Mouse (Mus musculus): ENCODE data around the gene Ldlr. TPM values are rescaled to one million over a fixed set of nuclear protein-coding genes. Genes with fewer than 3 reads are reported as not detected.
"Not testable (repeated sequence)": the region's sequence is repeated elsewhere in the genome, so short reads cannot be mapped to it uniquely, and the experiment has no call there.

Gene Ldlr
- total and polyA plus RNA-seq, 3 experiments, result 69.1 to 90.6 TPM; not detected in 1

DNA sequence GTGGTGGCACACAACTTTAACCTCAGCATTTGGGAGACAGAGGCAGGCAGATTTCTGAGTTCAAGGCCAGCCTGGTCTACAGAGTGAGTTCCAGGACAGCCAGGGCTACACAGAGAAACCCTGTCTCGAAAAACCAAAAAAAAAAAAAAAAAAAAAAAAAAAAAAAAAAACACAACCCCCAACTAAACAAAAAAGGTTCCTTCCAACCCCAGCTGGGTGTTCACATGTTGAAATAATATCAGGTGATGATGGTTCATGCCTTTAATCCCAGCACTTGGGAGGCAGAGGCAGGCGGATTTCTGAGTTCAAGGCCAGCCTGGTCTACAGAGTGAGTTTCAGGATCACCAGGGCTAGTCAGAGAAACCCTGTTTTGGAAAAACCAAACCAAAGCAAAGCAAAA, 63.0 kb downstream of the Ldlr start:
- not testable (repeated sequence) for DNase-seq (ENCODE audit: low read depth, low spot score); H3K27me3 ChIP-seq (ENCODE audit: control insufficient read depth in 1 of 2, insufficient read depth in 2 of 2, low read length in 2 of 2); H3K36me3 ChIP-seq (ENCODE audit: control insufficient read depth in 1 of 2, insufficient read depth in 2 of 2, low read length in 2 of 2); H3K79me2 ChIP-seq (ENCODE audit: control insufficient read depth, insufficient read depth, low read length, poor library complexity); H3K4me3 ChIP-seq (ENCODE audit: control insufficient read depth in 1 of 2, insufficient read depth in 1 of 2, low read depth in 2 of 2, low read length in 2 of 2); H3K27ac ChIP-seq (ENCODE audit: control insufficient read depth, low read depth, low read length); H3K9ac ChIP-seq (ENCODE audit: control insufficient read depth, low read depth, low read length, poor library complexity, severe bottlenecking); H3K9me3 ChIP-seq (replicated peaks; ENCODE audit: insufficient read depth, low read length)
- H3K4me1 ChIP-seq (ENCODE audit: control insufficient read depth in 1 of 2, insufficient read depth in 2 of 2, low read length in 2 of 2), result peaks cover 9 to 16% of the 10 kb centered on the region in 2 experiments
- TF ChIP-seq ZNF384 (IDR thresholded peaks at IDR 0.05; ENCODE audit: low read depth, low read length), result peak; percentile 50

DNA sequence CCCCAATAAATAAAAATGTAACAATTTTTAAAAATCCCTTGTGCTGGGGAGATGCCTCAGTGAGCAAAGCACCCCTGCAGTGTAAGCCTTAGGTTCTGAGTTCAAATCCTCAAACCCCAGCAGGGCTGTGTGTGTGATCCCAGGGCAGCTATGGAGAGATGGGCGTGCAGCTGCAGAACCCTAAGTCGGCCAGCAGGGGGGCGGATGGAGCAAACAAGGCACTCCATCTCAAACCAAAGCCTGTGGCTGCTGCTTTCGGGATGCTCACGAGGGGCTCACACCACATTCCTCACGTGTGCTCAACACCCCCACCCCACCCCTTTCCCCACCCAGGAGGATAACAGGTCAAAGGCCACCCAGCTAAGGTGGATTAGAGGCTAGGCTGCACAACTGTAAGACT, 63.6 kb downstream of the Ldlr start:
- Histone ChIP-seq H3K27ac (ENCODE audit: control insufficient read depth, low read depth, low read length) (no peak overlapping the region), H3K9ac (ENCODE audit: control insufficient read depth, low read depth, low read length, poor library complexity, severe bottlenecking) (no peak overlapping the region), H3K36me3 (ENCODE audit: control insufficient read depth in 1 of 2, insufficient read depth in 2 of 2, low read length in 2 of 2) (peaks cover 0 to 6% of the 10 kb centered on the region in 2 experiments; a peak in 2 of 4 replicates), H3K4me1 (ENCODE audit: control insufficient read depth in 1 of 2, insufficient read depth in 2 of 2, low read length in 2 of 2) (peaks cover 9 to 12% of the 10 kb centered on the region in 2 experiments), H3K79me2 (ENCODE audit: control insufficient read depth, insufficient read depth, low read length, poor library complexity) (no peaks in the 10 kb centered on the region), H3K9me3 (replicated peaks; ENCODE audit: insufficient read depth, low read length) (no peaks in the 10 kb centered on the region), H3K4me3 (ENCODE audit: control insufficient read depth in 1 of 2, insufficient read depth in 1 of 2, low read depth in 2 of 2, low read length in 2 of 2) (no peak overlapping the region), H3K27me3 (ENCODE audit: control insufficient read depth in 1 of 2, insufficient read depth in 2 of 2, low read length in 2 of 2) (no peaks in the 10 kb centered on the region)
- peak; percentile 91 for DNase-seq (ENCODE audit: low read depth, low spot score)
- TF ChIP-seq POLR2A (IDR thresholded peaks at IDR 0.05; ENCODE audit: control insufficient read depth in 1 of 2, insufficient read depth in 1 of 2, low read depth in 1 of 2, low read length in 2 of 2, poor library complexity in 1 of 2) (peak in 1 of 2 experiments; percentile 6; a peak in 1 of 4 replicates), POLR2AphosphoS5 (IDR thresholded peaks at IDR 0.05; ENCODE audit: borderline replicate concordance, low read depth, low read length) (no peak), JUND (IDR thresholded peaks at IDR 0.05; ENCODE audit: low read depth, low read length) (no peak), UBTF (IDR thresholded peaks at IDR 0.05; ENCODE audit: borderline replicate concordance, insufficient read depth, low read depth, low read length) (no peak), ZC3H11A (IDR thresholded peaks at IDR 0.05; ENCODE audit: low read depth, low read length) (peak; percentile 69), ZMIZ1 (IDR thresholded peaks at IDR 0.05; ENCODE audit: low read depth, low read length) (no peak), RCOR1 (IDR thresholded peaks at IDR 0.05; ENCODE audit: low read depth, low read length) (peak; percentile 48; the same call in 1 of the 2 replicates), NRF1 (IDR thresholded peaks at IDR 0.05; ENCODE audit: insufficient read depth, low read depth, low read length, poor library complexity, severe bottlenecking) (no peak), KAT2A (conservative IDR thresholded peaks at IDR 0.05; ENCODE audit: low read depth, low read length) (no peak), SIN3A (IDR thresholded peaks at IDR 0.05; ENCODE audit: low read length) (peak; percentile 42; the same call in 1 of the 2 replicates), BHLHE40 (IDR thresholded peaks at IDR 0.05; ENCODE audit: borderline replicate concordance, low read depth, low read length) (0 out of 2 replicates have a peak, but pooled peaks have one; percentile 48), MEF2A (IDR thresholded peaks at IDR 0.05; ENCODE audit: extremely low read depth, insufficient replicate concordance, low read depth, low read length, poor library complexity, severe bottlenecking) (no peak), USF2 (IDR thresholded peaks at IDR 0.05; ENCODE audit: borderline replicate concordance in 1 of 2, insufficient read depth in 1 of 2, low read depth in 1 of 2, low read length in 2 of 2) (no peak), SMC3 (IDR thresholded peaks at IDR 0.05; ENCODE audit: low read depth, low read length) (peak; percentile 80), EP300 (IDR thresholded peaks at IDR 0.05; ENCODE audit: low read depth in 1 of 2, low read length in 2 of 2) (no peak), GATA1 (IDR thresholded peaks at IDR 0.05; ENCODE audit: low read depth, low read length) (no peak), ZNF384 (IDR thresholded peaks at IDR 0.05; ENCODE audit: low read depth, low read length) (peak; percentile 57), ELF1 (IDR thresholded peaks at IDR 0.05; ENCODE audit: low read depth, low read length) (no peak), MYB (IDR thresholded peaks at IDR 0.05; ENCODE audit: low read depth, low read length) (no peak), TBP (IDR thresholded peaks at IDR 0.05; ENCODE audit: low read depth, low read length) (no peak), E2F4 (IDR thresholded peaks at IDR 0.05; ENCODE audit: borderline replicate concordance, low read depth, low read length) (no peak), MAX (IDR thresholded peaks at IDR 0.05; ENCODE audit: low read length) (no peak), RAD21 (IDR thresholded peaks at IDR 0.05; ENCODE audit: low read depth, low read length) (peak; percentile 68), HCFC1 (IDR thresholded peaks at IDR 0.05; ENCODE audit: low read depth, low read length) (peak; percentile 46; the same call in 1 of the 2 replicates), USF1 (IDR thresholded peaks at IDR 0.05; ENCODE audit: low read depth, low read length) (no peak), MYC (IDR thresholded peaks at IDR 0.05; ENCODE audit: low read depth, low read length) (no peak), CHD2 (IDR thresholded peaks at IDR 0.05; ENCODE audit: low read length) (no peak), ETS1 (IDR thresholded peaks at IDR 0.05; ENCODE audit: low read depth, low read length) (no peak), TCF12 (IDR thresholded peaks at IDR 0.05; ENCODE audit: low read depth, low read length) (no peak), CTCF (IDR thresholded peaks at IDR 0.05 in 2 of 3, conservative IDR thresholded peaks at IDR 0.05 in 1 of 3; ENCODE audit: control insufficient read depth in 1 of 3, insufficient read depth in 1 of 3, low read depth in 2 of 3, low read length in 3 of 3, poor library complexity in 1 of 3, severe bottlenecking in 1 of 3) (peak; percentile 95 to 99 (median 98))

Data from MEL (cell line).